Mouse (Mus musculus) gastrocnemius, adult 18-20 months (tissue): Measurements from ENCODE around the gene Olig2. TPM values are rescaled to one million over a fixed set of nuclear protein-coding genes. Genes with fewer than 3 reads are reported as not detected.

ENCODE experiments used
- DNase-seq: peaks from one replicate; pipeline ENCODE4 v3.0.0; 2021; ENCODE audit warnings: low spot score
- long read RNA-seq, 2 experiments: library from polyadenylated mRNA; stranded (forward); transcript quantifications; one replicate each; pipeline ENCODE4 v2.0.0; 2021
- total RNA-seq, 2 experiments: library from RNA; stranded (reverse); gene quantifications; 2 replicates each; pipeline ENCODE4 v1.2.3; 2021

The Olig2 gene
- total RNA-seq = not detected
- long read RNA-seq, experiment 1 = 0 reads
- long read RNA-seq, experiment 2 = 0 reads

DNA sequence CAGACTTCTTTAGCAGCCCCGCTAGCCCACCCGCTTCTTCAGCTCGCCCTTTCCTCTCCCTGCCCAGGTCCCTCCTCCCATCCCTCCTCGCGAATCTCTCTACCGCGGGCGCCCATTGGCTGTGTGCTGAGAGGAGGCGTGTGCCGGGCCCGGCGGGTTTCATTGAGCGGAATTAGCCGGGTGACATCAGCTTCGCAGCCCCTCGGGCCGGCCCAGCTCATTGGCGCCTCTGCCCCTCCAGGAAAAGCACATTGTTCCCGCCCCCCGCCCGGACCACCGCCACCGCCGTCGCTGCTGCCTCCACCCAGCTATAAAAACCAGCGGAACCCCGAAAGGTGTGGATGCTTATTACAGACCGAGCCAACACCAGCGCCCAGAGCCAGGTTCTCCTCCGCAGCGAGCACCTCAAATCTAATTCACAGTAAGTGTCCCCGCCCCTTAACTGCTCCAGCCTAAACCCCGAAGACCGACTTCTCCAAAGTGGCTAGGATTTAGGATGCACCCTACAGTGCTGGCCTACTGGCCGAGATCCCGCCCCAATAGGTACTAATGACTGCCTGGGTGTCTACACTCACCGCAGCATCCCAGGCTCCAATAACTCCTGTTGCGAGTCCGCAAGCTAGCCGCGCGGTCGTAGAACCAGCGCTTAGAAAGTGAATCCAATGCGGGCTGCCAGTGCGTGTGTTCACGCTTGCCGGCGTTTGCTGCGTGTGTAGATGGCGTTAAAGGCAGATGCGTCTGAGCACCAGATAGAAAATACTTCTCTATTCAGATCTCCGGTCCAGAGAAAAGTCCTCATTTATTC, at the start of gene Olig2:
Gene Olig2, plus strand, starts transcription at position 225 of the 805 bp plus-strand sequence.
- DNase-seq = no peak

- no peak for DNase-seq
These were observed 49.4 kb upstream of the Olig2 start for GRCm38 (mm10) chr16:91175892-91176291.

- no peak for DNase-seq
These were observed 38.2 kb upstream of the Olig2 start for GRCm38 (mm10) chr16:91187046-91187445.

DNA sequence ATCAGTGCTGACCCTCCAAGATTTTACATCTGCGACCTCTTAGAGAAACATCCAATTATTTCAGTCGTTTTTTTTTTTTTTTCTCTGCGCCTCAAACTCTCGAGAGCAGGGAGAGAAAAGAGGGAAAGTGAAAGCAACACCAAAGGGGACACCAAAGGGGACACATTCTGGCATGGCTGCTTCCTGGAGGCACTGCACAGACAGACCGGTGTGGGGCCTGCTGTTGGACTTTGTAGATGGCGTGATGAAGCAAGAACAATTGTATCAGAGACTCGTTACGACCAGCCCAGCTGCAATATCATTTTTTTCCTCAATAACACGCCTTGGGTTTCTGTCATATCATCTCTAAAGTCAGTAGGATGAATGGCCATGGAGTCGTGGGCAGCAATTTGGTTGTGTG, 37.6 kb upstream of the Olig2 start:
- DNase-seq = no peak

DNA sequence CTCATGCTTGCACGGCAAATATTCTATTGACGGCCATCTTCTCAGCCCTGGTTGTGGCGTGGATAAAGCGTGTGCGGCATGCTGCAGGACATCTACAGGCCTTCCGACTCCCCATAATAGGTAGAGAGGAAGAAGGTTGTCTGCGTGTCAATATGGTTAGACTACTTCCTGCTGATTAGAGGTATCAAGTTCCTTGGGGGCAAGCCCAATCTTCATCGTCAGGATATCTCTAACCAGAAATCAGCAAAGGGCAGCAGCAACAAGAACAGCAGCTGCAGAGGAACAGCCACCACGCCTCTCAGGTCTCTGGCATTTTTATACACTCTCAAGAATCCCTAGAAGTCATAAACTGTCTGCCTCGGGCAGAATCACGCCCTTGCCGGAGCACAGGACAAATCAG, 37.0 kb upstream of the Olig2 start:
- DNase-seq = no peak

GRCm38 (mm10) chr16:91191233-91191632, 34.0 kb upstream of the Olig2 start:
- DNase-seq = no peak

DNA sequence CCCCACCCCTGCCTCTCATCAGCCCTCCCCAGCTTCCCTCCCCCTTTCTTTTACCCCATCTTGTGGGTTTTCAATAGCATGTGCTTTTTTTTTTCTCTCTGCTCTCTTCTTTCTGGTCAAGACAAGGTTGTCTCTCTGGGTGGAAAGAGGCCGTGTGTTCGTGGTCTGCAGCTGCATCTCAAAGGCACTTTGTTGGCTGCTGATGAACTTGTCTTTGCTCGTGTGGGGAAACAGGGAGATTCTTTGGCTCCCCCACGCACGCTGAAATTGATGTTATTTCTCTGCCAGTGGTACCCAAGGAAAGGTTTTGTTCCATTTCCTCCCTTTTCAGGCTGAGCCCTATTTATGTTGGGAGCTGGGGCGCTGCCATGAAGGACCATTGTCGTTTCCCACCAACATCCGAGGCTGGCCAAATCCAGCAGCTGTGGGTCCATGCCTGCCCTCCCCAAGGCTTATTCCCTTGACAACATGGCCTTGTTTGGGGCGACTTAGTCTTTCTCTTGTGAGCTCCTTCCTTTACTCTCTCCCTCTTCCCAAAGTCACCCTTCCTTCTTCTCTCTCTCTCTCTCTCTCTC, 33.5 kb upstream of the Olig2 start:
- DNase-seq = no peak

- no peak for DNase-seq
These were observed 32.4 kb upstream of the Olig2 start for GRCm38 (mm10) chr16:91192672-91193354.

GRCm38 (mm10) chr16:91199815-91200214, 25.4 kb upstream of the Olig2 start:
- DNase-seq = no peak

DNA sequence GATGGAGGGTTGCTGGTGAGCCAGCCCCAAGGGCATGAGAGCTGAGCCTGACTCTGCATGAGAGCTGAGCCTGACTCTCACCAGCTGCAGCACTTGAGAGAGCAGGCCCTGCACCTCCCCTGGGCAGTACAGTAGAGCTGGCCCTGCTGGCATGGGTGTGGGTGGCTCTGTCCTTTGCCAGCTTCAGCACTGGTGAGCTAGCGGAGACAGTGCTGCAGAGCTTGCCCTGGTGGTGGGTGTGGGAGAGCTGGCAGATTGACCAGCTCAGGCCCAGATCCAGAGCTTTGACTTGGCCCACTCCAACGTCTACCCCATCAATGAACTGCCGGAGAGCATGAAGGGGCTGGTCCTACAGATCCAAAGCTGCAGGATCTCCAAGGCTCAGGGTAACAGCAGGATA, 22.3 kb upstream of the Olig2 start:
- DNase-seq = no peak

- no peak for DNase-seq
These were observed 18.9 kb upstream of the Olig2 start for GRCm38 (mm10) chr16:91206371-91206770.

DNA sequence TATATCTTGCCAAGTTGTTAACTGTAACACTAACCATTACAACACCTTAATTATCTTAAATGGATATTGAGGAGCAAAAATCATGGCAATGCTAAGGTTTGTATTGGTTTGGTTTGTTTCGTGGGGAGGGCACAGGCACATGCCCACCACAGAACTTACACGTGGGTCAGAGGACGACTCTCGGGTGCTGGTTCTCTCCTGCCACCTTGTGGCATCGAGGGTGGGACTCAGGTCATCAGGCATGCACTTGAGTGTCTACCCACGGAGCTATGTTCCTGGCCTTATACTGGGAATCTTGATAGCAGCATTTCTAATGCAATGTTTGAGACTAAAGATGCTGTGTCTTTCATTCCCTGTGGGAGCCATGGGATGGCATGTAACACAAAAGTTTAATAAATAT, 8.2 kb upstream of the Olig2 start:
- DNase-seq = no peak

GRCm38 (mm10) chr16:91217948-91218347, 7.3 kb upstream of the Olig2 start:
- no peak for DNase-seq

DNA sequence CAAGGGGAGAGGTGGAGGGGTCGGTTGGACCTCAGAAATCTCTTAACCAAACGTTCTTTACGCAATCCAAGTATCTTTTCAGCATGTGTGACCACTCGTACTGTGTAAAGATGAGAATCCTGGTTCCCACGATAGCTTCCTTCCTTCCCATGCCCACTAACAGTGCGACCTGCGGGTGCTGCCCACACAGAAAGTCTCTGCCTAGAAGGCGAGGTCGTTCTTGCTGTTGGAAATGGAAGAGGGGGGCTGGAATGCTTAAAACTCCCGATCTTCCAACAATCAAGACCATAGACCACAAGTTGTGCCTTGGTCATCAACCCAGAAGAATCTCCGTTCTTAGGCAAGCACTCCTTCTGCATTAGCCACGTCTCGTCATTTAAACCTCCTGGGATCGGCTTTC, 6.0 kb upstream of the Olig2 start:
- no peak for DNase-seq

DNA sequence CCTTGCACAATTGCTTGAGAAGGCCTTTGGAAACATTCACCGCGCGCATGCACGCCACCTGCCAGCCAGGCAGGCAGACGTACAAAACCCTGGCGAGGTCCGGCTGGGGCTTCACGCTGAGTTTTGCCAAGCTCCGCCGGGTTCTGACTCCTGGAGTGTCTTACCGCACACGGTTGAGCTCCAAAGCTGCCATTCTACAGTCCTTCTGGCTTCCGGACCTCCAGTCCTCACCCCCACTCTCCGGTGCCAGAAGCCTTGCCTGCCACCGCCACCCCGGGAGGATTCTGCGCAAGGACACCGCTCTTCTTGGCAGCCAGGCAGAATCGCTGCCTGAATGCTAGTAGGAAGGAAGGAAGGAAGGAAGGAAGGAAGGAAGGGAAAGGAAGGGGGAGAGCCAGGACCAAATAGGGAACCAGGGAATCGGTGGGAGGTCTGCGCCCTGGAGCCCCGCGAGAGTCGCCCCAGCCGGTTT, 3.0 kb upstream of the Olig2 start:
- DNase-seq = no peak

DNA sequence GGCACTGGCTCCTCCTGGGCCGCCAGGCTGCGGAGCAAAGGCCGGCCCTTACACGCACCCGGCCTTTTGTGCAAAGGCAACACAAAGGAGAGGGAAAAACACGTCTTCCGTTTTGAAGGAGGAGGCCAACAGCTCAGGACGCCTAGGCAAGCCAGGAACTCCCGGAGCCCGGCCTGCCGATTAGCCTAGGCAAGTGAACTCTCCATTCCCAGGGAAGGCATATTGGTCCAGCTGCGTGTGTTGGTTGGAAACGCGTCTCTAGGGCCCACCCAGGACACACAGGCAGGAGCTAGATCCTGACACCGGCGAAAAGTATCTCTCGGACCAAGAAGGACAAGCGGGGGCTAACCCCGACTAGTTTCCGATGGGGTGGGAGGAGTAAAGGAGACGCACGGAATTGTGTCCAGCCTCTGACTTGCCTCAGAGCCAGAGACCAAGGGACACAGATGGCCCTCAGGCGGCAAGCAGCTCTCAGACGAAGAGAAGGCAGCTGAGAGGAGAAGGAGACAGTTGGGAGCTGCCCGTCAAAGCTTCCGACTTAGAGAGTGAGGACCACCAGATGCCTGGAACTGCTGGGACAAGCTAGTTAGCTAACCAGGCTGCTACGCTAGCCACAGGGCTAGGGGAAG, 2.5 kb upstream of the Olig2 start:
- no peak for DNase-seq

- no peak for DNase-seq
These were observed 1.8 kb upstream of the Olig2 start for GRCm38 (mm10) chr16:91223327-91224067.

DNA sequence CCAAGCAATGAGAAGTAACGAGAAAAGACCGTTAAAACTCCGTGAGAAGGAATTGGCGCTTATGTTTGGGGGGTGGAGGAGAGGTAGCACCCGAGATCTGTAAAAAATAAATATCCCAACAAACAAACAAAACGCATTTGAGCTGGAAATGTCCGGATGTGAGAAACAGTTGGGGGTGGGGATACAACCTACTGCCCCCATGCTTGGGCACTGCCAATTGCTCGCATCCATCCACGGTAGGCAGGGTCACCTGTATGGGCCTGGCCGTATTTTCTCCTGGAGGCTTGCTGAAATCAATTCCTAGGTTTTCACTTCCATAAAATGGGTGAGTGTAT, 1.2 kb upstream of the Olig2 start:
- DNase-seq = no peak

DNA sequence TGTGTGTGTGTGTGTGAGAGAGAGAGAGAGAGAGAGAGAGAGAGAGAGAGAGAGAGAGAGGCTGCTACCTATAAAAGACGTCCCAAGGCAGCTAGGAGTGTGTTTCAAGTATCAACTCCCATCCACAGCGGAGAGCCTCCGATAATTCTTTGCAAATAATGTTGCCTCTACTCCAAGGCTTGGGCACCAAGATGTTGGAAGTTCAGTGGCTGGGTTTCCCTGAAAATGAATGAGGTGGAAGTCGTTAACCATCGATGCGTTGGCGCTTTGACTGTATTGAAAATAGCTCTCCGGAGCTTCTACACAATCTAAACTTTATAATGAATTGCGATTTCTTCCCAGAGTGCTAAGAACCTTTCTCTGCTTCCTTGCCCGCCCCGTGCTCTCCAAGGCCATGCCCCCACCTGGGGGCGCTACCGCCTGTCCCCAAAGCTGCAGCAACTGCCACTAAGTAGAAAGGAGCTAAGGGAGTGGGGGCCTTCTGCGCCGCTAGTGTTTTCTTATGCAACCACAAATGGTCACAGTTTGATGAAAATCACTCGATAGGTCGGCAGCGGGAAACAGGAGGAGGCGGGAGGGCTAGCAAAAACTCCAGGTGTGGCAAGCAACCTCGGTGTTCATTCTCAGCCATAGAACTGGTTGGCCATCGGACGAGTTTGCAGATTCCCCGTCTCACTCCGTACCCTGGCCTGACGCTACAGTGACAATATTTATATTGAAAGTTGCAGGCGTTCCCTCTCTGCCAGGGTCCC, 600 bp upstream of the Olig2 start:
- DNase-seq = no peak

- DNase-seq = no peak
These were observed 1.0 kb downstream of the Olig2 start for GRCm38 (mm10) chr16:91226038-91226882.
